ENCODE assay signal across 23 mouse cellular contexts in genomic region chr1:88641678-88642215, GRCm38 (mm10).
"Had no signal": no experiment of that assay in that cellular context is flagged by ENCODE, and none has a peak within 500 bp of the region (broad histone marks: within the 10 kb centered on the region; RNA-seq: fewer than 3 reads in every experiment).

No protein-coding gene starts in this region.

- H3K4me2 ChIP-seq: heart, embryonic 12.5 days; hindbrain, embryonic 13.5 days; hindbrain, embryonic 15.5 days; limb, embryonic 12.5 days had no signal

- H3K4me3 ChIP-seq: gastrocnemius, adult 2 months; heart, embryonic 10.5 days; heart, embryonic 12.5 days; hindbrain, embryonic 10.5 days; hindbrain, embryonic 13.5 days; hindbrain, embryonic 15.5 days; layer of hippocampus, adult 2 months; left cerebral cortex, adult 2 months; limb, embryonic 10.5 days; limb, embryonic 12.5 days had no signal

- H3K36me3 ChIP-seq: heart, embryonic 10.5 days; heart, embryonic 12.5 days; hindbrain, embryonic 10.5 days; hindbrain, embryonic 13.5 days; hindbrain, embryonic 15.5 days; limb, embryonic 10.5 days; limb, embryonic 12.5 days had no signal

- DNase-seq: gastrocnemius, adult 2 months; gastrocnemius, postnatal 10 days; gastrocnemius, postnatal 25 days; heart, adult 18-20 months; heart, postnatal 10 days; heart, postnatal 4 days; kidney, adult 11 months; kidney, adult 8-10 months; kidney, postnatal 10 days; kidney, postnatal 25 days; kidney, postnatal 4 days; liver had no signal

- ATAC-seq: hindbrain, postnatal 0 days; intestine, embryonic 16.5 days had no signal

- H3K27me3 ChIP-seq: heart, embryonic 12.5 days; hindbrain, embryonic 15.5 days; limb, embryonic 12.5 days had no signal

- H3K27ac ChIP-seq: gastrocnemius, adult 2 months; heart, embryonic 10.5 days; hindbrain, embryonic 10.5 days; hindbrain, embryonic 13.5 days; hindbrain, embryonic 15.5 days; hindbrain, postnatal 0 days; layer of hippocampus, adult 2 months; left cerebral cortex, adult 2 months; limb, embryonic 10.5 days; limb, embryonic 12.5 days had no signal

- H3K9ac ChIP-seq: heart, embryonic 12.5 days; hindbrain, embryonic 13.5 days; hindbrain, embryonic 15.5 days; limb, embryonic 12.5 days had no signal

- H3K9me3 ChIP-seq: heart, embryonic 10.5 days; heart, embryonic 12.5 days; hindbrain, embryonic 10.5 days; hindbrain, embryonic 13.5 days; hindbrain, embryonic 15.5 days; limb, embryonic 10.5 days; limb, embryonic 12.5 days had no signal
